Mouse (Mus musculus) cerebellum, adult 18-20 months (tissue): Measurements from ENCODE around the gene Ltb.

Source experiments
- DNase-seq, 2 experiments: peaks; one replicate each; pipeline ENCODE4 v3.0.0; 2021

Gene Ltb

DNA sequence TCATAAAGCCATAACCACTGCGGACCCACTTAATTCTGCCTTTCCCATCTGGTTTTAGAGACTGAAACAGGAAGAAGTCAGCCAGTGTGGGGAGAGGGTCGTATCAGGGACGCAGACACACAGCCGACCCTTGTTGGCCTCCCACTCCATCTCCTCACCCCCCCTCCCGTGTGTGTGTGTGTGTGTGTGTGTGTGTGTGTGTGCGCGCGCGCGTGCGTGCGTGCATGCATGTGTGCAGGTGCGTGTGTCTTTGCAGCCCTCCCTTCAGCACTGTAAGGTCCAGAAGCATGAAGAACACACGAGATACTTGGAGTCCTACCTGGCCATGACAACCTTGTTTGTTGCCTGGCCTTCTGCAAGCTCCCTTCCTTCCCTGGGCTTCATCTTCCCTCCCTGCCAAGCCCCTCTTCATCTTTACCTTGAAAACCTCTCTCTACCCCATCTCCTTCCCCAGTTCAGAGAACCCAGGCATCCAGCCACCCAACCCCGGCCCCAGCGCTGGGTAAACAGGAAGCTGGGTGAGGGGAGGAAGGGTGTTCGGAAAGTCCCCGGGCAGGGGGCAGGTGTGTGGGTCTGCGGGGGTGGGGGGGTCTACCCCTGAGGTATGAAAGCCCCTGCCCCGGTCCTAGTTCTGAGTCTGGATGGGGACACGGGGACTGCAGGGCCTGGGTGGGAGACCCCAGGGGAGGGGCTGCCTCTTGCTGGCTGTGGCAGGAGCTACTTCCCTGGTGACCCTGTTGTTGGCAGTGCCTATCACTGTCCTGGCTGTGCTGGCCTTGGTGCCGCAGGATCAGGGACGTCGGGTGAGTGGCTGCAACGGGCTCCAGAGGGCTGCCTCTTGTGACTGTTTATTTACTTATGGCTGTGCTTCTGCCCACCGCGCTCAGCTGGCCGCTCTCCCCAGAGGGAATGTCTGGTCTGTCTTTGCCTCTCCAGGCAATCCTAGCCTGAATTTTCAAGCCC, at the start of gene Ltb:
Gene Ltb, plus strand, starts transcription at position 559 of the 963 bp plus-strand sequence.
- DNase-seq, result no peak

GRCm38 (mm10) chr17:35146139-35146538, 48.1 kb upstream of the Ltb start:
- no peak for DNase-seq

DNA sequence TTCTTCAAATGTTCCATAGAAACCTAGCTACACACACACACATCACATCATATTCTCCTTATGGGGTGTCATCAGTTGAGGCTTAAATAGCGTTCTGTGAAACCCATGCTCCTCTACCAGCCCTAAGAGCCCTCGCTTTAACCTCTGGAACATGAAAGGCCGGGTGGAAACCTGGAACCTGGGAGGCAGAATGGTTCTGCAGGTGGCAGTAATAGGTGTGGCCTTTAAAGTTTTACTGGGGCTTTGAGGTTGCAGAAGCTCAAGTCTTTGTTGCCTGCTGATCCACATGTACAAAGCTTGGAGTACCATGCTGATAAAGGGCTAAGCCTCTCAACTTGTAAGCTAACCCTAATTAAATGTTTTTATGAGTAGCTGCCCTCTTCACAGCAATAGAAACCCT, 46.9 kb upstream of the Ltb start:
- no peak for DNase-seq

DNA sequence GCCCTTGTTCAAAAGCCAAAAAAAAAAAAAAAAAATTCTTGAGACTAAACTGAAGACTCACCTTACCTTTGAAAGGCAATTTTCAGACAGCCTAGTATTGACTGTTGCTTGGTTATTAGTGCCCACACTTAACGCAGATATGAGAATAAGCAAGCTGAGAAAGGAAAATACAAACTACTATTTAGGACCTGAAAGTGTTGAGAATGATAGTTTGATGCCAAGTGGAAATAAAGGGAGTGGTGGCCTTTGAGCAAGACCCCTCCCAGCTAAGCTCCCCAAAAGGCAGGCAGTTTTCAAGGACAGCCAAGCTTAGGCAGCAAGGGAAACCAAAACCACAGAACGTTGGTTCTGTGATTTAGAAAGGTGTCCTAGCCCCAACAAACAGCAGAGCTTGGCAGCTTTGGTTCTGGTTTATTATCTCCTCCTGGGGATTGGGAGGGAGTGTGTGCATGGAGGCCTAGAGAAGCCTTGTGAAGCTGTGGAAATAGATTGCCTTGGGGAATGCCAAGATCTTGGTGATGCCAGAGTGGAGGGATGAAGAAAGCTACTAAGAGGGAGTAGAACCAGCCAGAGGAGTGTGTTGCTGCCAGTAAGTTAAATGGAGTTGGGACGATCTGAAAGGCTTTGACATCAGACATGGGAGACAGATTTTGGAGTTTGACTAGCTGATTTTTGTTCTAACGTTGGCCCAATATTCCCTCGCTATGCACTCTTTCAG, 46.2 kb upstream of the Ltb start:
- DNase-seq, result no peak

DNA sequence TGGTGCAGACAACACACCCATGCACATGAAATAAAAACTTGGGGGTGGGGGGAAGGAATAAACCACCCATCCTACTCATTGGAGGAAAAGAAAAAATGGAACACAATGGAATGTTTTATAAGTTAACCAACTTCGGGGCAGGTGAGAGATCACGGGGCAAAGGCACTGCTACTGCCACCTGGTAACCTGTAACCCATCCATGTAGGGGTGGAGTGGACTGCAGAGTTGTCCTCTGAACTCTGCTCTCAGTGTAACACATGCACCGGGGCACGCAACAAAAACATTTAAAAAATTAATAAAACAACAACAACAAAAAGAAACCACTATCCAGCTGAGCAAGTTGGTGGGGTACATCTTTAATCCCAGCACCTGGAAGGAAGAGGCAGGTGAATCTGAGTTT, 42.1 kb upstream of the Ltb start:
- no peak for DNase-seq

DNA sequence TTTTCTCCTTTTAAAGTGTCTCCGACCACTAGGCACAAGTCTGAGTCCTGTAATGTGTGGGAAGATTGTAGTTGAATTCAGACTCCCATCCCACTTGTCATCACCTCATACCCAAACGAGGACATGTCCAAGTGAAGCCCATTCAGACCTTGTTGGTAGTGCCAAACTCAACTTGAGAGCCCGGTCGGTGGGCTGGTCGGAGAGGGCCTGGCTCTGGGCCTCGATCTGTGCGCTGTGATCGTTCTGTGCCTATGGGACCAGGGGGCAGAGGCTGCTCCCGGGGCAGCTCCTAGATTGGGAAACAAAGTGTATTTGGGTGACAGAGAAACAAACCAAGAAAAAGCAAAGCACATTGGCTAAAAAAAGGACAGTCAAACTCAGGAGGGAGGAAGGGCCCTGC, 41.2 kb upstream of the Ltb start:
- DNase-seq, result no peak

DNA sequence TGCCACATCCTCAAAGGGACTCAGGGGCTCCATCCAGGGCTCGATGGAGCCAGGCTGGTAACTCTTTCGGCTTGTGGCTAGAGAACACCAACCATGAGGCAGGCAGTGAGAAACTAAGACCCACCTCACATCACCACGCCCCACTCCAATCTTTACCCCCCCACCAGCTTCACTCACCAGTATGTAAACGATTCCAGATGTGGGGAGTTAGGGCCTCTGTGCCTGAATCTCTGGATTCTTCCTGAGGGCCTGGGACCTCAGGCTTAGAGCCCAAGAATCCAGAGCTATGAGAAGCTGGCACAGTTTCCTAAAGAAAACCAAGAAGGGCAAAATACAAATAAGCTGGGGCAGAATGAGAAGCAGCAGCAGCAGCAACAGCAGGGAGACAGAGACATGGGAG, 40.3 kb upstream of the Ltb start:
- no peak for DNase-seq

GRCm38 (mm10) chr17:35154616-35155015, 39.6 kb upstream of the Ltb start:
- DNase-seq, result no peak

DNA sequence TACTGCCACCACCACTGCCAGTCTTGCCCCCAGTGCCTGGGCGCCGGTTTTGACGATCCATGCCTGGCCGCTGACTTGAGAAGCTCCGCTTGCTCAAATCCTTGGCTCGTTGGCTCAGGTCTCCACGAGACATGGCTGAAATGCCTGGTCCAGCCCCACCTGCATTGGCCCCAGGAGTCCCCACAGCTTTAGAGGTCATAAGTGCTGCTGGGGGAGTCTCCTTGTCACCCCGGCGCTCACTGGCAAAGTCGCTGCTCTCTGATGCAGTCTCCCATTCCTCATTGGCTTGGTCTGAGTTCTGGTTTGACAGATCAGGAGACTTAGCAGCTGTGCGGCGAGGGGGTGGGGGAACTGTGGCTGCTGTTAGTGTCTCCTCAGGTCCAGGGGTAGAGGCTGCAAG, 38.8 kb upstream of the Ltb start:
- no peak for DNase-seq

GRCm38 (mm10) chr17:35156461-35157200, 37.6 kb upstream of the Ltb start:
- DNase-seq, result no peak

DNA sequence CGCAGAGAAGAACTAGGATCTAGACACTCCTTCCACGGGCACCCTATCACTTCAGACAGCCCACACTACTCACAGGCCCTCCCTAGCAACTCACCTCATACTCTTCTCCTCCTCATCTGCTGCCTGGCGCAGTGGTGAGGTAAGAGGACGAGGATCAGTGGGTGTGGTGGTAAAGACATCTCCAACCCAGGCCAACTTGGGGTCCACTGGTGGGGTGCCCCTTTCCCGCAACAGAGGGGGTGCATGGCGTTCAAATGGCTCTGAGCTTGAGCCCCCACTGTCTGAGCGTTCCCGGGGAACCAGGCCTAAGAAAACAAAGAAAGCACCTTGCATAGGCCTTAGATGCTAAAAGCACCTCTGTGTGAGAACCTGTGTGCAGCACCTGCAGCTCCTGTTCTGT, 37.0 kb upstream of the Ltb start:
- no peak for DNase-seq

- DNase-seq, result no peak
Measured at GRCm38 (mm10) chr17:35157661-35158175, 36.5 kb upstream of the Ltb start.

GRCm38 (mm10) chr17:35158850-35159593, 35.2 kb upstream of the Ltb start:
- peak in 1 of 2 experiments; percentile 2 for DNase-seq

- DNase-seq, result no peak
Measured at GRCm38 (mm10) chr17:35159638-35160037, 34.6 kb upstream of the Ltb start.

DNA sequence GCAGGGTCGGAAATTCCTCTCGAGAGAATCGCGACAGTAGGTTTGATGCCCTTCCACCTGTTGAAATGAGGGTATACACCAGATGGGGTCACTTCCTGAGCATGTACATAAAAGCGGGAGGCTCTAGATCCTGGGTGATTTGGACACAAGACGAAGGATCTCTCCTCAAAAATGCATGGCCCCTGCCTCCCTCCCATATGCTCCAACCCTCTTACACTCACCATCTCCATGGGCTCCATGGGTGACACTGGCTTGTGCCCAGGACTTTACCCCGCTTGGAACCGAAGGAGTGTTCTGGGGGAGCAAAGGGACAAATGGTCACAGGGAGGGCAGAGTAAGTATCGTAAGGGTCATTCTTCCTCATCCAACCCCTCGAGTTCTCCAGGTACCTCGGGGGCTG, 32.8 kb upstream of the Ltb start:
- DNase-seq, result no peak

- DNase-seq, result no peak
Measured at GRCm38 (mm10) chr17:35162121-35162520, 32.1 kb upstream of the Ltb start.

- peak in 1 of 2 experiments; percentile 41 for DNase-seq
Measured at GRCm38 (mm10) chr17:35162730-35163129, 31.5 kb upstream of the Ltb start.

DNA sequence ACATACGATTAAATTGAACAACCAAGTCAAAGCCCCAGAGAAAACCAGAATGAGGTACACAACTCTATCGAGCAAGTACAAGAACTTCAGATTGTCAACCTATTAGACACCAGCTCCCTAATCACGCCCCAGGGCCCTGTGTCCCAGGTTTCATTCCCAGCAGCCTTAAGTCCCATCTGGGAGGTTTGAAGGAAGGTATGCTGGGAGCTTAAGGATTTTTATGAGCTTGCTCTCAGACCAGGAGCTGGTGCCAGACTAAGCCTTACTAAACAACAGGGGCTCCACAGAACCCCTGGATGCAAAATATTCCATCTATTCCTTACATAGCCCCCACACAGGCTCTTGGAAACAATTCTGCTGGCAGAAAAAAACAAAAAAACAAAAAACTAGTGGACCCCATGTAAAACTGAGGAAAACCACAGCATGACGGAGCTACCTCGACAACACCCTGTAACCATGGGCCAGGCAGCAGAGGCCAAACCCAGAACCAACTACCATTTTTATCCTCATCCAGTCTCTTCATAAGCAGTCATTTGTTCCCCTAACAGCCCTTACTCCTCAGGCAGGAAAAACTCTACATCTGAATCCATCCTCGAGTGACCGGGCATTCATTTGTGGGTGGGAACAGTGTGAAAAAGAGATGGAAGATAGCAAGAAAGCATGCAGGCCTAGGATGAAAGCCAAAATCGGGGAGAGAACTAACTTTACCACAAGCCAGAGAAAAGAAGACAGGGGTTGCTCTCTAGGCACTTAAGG, 30.7 kb upstream of the Ltb start:
- no peak for DNase-seq

DNA sequence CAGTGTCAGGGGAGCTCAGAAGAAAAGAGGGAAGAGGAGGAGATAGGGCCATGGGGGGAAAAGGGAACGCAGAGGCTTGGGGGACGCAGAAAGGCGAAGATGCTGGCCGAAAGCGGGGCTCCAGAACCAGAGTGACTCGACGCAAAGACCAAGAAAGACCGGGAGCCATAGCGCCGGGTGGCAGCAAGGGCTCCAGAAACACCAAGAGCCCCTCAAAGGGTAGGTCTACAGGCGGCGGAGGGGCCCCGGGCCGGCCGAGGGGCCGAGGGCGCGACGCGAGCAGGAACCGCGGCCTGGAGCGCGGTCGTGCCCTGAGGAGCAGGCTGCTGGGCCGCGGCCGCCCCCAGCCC, 30.0 kb upstream of the Ltb start:
- DNase-seq, result no peak

DNA sequence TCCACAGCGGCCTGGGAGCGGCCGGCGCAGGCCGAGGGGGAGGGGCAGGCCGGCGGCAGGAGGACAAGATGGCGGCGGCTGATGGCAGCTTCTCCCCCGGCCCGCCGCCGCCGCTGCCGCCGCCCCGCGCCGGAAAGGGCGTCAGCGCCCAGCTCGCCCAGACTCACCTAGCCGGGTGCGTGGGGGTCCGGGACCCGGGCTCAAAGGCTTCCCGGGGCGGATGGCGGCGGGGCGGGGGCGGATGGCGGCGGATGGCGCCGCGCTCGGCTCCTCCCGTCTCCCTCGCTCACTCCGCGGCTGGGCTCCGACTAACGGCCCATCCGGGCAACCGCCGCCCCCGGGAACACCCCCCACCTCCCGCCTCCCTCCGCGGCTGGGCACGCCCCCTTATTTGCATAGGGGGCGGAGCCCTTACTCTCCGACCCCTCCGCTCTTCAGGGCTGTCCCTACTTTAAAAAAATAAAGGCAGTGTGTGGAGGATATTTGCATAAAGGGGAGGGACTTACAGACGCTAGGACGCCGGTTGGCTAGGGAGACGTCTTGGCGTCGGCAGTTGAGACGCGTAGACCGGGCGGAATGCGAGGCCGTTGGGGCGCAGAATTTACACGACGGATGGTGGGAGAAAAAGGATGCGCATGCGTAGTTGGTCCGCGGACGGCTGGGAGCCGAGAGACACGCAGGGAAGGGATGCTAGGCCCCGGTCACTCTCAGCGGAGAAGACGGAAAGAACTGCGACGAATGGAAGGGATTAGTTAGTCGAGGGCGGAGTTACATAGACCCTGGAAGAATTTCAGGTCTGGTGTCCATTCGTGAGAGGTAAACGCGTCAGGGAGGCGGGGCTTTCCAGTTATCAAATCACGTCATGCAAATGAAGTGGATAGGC, 29.4 kb upstream of the Ltb start, which contains the start of gene Prrc2a:
Gene Prrc2a, minus strand, starts transcription at position 330 of the 883 bp plus-strand sequence.
- peak; percentile 98 to 99 for DNase-seq
